15 mouse cellular contexts compared by ENCODE assay signal in genomic region chr17:36019519-36019918, GRCm38 (mm10). TPM values are rescaled to one million over a fixed set of nuclear protein-coding genes. Genes with fewer than 3 reads are reported as not detected.
DNase-seq lines count a peak whose midpoint lies in the region; ATAC-seq and TF ChIP-seq lines count a peak whose summit lies in the region.
"Had no signal": no experiment of that assay in that cellular context is flagged by ENCODE, and none has a peak within 500 bp of the region (broad histone marks: within the 10 kb centered on the region; RNA-seq: fewer than 3 reads in every experiment).

No protein-coding gene starts in this region.

- no peak for DNase-seq in gastrocnemius, adult 2 months
- DNase-seq in gastrocnemius, adult 18-20 months (ENCODE audit: low spot score) = no peak
- no peak for DNase-seq in thymus, adult 2 months
- DNase-seq in thymus, postnatal 14 days = no peak
- no peak for DNase-seq in adrenal gland, postnatal 4 days (ENCODE audit: low spot score in 2 of 2)
- DNase-seq: cerebellum, adult 2 months had no signal

- no peak for ATAC-seq in intestine, postnatal 0 days
- ATAC-seq in intestine, embryonic 16.5 days = no peak
- ATAC-seq in midbrain, embryonic 15.5 days (replicated peaks) = no peak

- no peaks in the 10 kb centered on the region for H3K27me3 ChIP-seq in intestine, postnatal 0 days (replicated peaks; ENCODE audit: control insufficient read depth, insufficient read depth, low read length)
- no peaks in the 10 kb centered on the region for H3K27me3 ChIP-seq in intestine, embryonic 16.5 days (replicated peaks; ENCODE audit: control insufficient read depth, insufficient read depth, low read length)
- H3K27me3 ChIP-seq in thymus, adult 2 months (ENCODE audit: control insufficient read depth, insufficient read depth, low read length) = no peaks in the 10 kb centered on the region
- no peaks in the 10 kb centered on the region for H3K27me3 ChIP-seq in midbrain, embryonic 15.5 days (replicated peaks)
- H3K27me3 ChIP-seq: stomach, embryonic 15.5 days had no signal

- 70% methylated on average over 3 of the region's 3 CpGs for WGBS in intestine, postnatal 0 days
- 60% methylated on average over 3 of the region's 3 CpGs for WGBS in intestine, embryonic 16.5 days
- WGBS in thymus, adult 2 months = 39% methylated on average over 3 of the region's 3 CpGs
- 81% methylated on average over 3 of the region's 3 CpGs for WGBS in midbrain, embryonic 15.5 days

- no peak for TF ChIP-seq CTCF in gastrocnemius, adult 2 months (IDR thresholded peaks at IDR 0.05)
- no peak for TF ChIP-seq CTCF in intestine, postnatal 0 days (IDR thresholded peaks at IDR 0.05; ENCODE audit: low read depth)
- TF ChIP-seq CTCF in thymus, adult 2 months (IDR thresholded peaks at IDR 0.05; ENCODE audit: borderline replicate concordance, control insufficient read depth, extremely low read depth, insufficient read depth, low read length, poor library complexity) = no peak

- no peak for TF ChIP-seq POLR2A in thymus, adult 2 months (IDR thresholded peaks at IDR 0.05; ENCODE audit: control insufficient read depth, extremely low read depth, insufficient read depth, low read length, poor library complexity)

- H3K27ac ChIP-seq in gastrocnemius, adult 2 months = peak overlapping the region; percentile 86
- H3K27ac ChIP-seq in intestine, postnatal 0 days (ENCODE audit: low read depth, low read length) = no peak overlapping the region
- no peak overlapping the region for H3K27ac ChIP-seq in intestine, embryonic 16.5 days (ENCODE audit: low read length)
- H3K27ac ChIP-seq in thymus, adult 2 months (ENCODE audit: control insufficient read depth, insufficient read depth, low read length) = peak overlapping the region; percentile 98
- no peak overlapping the region for H3K27ac ChIP-seq in midbrain, embryonic 15.5 days

- H3K4me2 ChIP-seq in intestine, postnatal 0 days (replicated peaks; ENCODE audit: low read depth) = peak overlapping the region; percentile 60
- no peak overlapping the region for H3K4me2 ChIP-seq in intestine, embryonic 16.5 days (ENCODE audit: low read depth, low read length)
- H3K4me2 ChIP-seq in midbrain, embryonic 15.5 days = no peak overlapping the region

- no peaks in the 10 kb centered on the region for H3K9me3 ChIP-seq in intestine, postnatal 0 days (ENCODE audit: control insufficient read depth)
- no peaks in the 10 kb centered on the region for H3K9me3 ChIP-seq in intestine, embryonic 16.5 days (ENCODE audit: control insufficient read depth, low read length)
- no peaks in the 10 kb centered on the region for H3K9me3 ChIP-seq in midbrain, embryonic 15.5 days
- H3K9me3 ChIP-seq: midbrain, embryonic 10.5 days; stomach, embryonic 15.5 days had no signal

- 0 out of 2 replicates have a peak, but pooled peaks cover 3% of the 10 kb centered on the region for H3K4me1 ChIP-seq in intestine, postnatal 0 days (replicated peaks; ENCODE audit: control insufficient read depth, insufficient read depth, low read length)
- H3K4me1 ChIP-seq in intestine, embryonic 16.5 days (ENCODE audit: control insufficient read depth, insufficient read depth, low read length) = peaks cover 9% of the 10 kb centered on the region
- peaks cover 30% of the 10 kb centered on the region for H3K4me1 ChIP-seq in thymus, adult 2 months (replicated peaks; ENCODE audit: control insufficient read depth, insufficient read depth, low read length)
- no peaks in the 10 kb centered on the region for H3K4me1 ChIP-seq in midbrain, embryonic 15.5 days

- intact Hi-C loops in gastrocnemius, adult 2 months (cut with DNase I) = no loop called here

- peak overlapping the region; percentile 72 for H3K4me3 ChIP-seq in gastrocnemius, adult 2 months
- 0 out of 2 replicates have a peak overlapping the region, but pooled peaks have one; percentile 15 for H3K4me3 ChIP-seq in intestine, postnatal 0 days (ENCODE audit: low read depth, low read length)
- no peak overlapping the region for H3K4me3 ChIP-seq in intestine, embryonic 16.5 days (ENCODE audit: low read length)
- peak overlapping the region; percentile 17; the same call in 1 of the 2 replicates for H3K4me3 ChIP-seq in thymus, adult 2 months (ENCODE audit: control insufficient read depth, insufficient read depth, low read length)
- no peak overlapping the region for H3K4me3 ChIP-seq in midbrain, embryonic 15.5 days
- H3K4me3 ChIP-seq: midbrain, embryonic 10.5 days had no signal

- H3K36me3 ChIP-seq in intestine, postnatal 0 days (ENCODE audit: control insufficient read depth, insufficient read depth) = peaks cover 7% of the 10 kb centered on the region; the same call in 1 of the 2 replicates
- no peaks in the 10 kb centered on the region; the same call in 1 of the 2 replicates for H3K36me3 ChIP-seq in intestine, embryonic 16.5 days (ENCODE audit: control insufficient read depth, insufficient read depth, low read length)
- peaks cover 20% of the 10 kb centered on the region for H3K36me3 ChIP-seq in thymus, adult 2 months (ENCODE audit: control insufficient read depth, insufficient read depth, low read length)
- H3K36me3 ChIP-seq in midbrain, embryonic 15.5 days (replicated peaks) = peaks cover 6% of the 10 kb centered on the region; the same call in 1 of the 2 replicates

- no peak overlapping the region for H3K9ac ChIP-seq in intestine, postnatal 0 days (ENCODE audit: low read depth, low read length)
- H3K9ac ChIP-seq in intestine, embryonic 16.5 days (ENCODE audit: low read depth, low read length) = no peak overlapping the region
- H3K9ac ChIP-seq in midbrain, embryonic 15.5 days = no peak overlapping the region
- H3K9ac ChIP-seq: stomach, embryonic 15.5 days had no signal

RNA-seq across cellular contexts. Expression of gene H2-T24, which starts 0.8 kb away (rescaled TPM):
- total RNA-seq in gastrocnemius, adult 2 months (2021) = 1 to 10 TPM; 2.0 to 2.5 TPM
- total RNA-seq in gastrocnemius, adult 18-20 months (2021) = 1 to 10 TPM in 1 of 2 experiments, under 1 TPM in 1; 0.98 to 1.5 TPM
- polyA plus RNA-seq in intestine, postnatal 0 days (2015; fragmentation: Nextera tagmentation; extraction: Ambion mirVana) = 1.4 and 1.5 TPM in 2 replicates
- 1.8 TPM in 2 replicates for polyA plus RNA-seq in intestine, embryonic 16.5 days (2015; fragmentation: Nextera tagmentation; extraction: Ambion mirVana)
- 15.0 and 20.4 TPM in 2 replicates for polyA plus RNA-seq in thymus, adult 2 months (2012; rRNA removed)
- 1 to 10 TPM; 2.5 to 3.3 TPM for total RNA-seq in adrenal gland, postnatal 4 days (2021)
- 8.4 and 10.0 TPM in 2 replicates for polyA plus RNA-seq in midbrain, embryonic 15.5 days (2015; fragmentation: Nextera tagmentation; extraction: Ambion mirVana)

RNA-seq across cellular contexts. Expression of gene H2-T23, which starts 13.1 kb away (rescaled TPM):
- 1 to 10 TPM; 6.3 to 9.2 TPM for total RNA-seq in gastrocnemius, adult 2 months (2021)
- total RNA-seq in gastrocnemius, adult 18-20 months (2021) = 1 to 10 TPM; 7.0 to 9.4 TPM
- 68.3 and 71.7 TPM in 2 replicates for polyA plus RNA-seq in intestine, postnatal 0 days (2015; fragmentation: Nextera tagmentation; extraction: Ambion mirVana)
- polyA plus RNA-seq in intestine, embryonic 16.5 days (2015; fragmentation: Nextera tagmentation; extraction: Ambion mirVana) = 17.7 and 19.4 TPM in 2 replicates
- 380 and 457 TPM in 2 replicates for polyA plus RNA-seq in thymus, adult 2 months (2012; rRNA removed)
- total RNA-seq in adrenal gland, postnatal 4 days (2021) = 10 to 100 TPM; 33.9 to 55.1 TPM
- 5.5 and 6.6 TPM in 2 replicates for polyA plus RNA-seq in midbrain, embryonic 15.5 days (2015; fragmentation: Nextera tagmentation; extraction: Ambion mirVana)

RNA-seq across cellular contexts. Expression of gene H2-T22, which starts 23.0 kb away (rescaled TPM):
- 1 to 10 TPM; 8.8 to 9.7 TPM for total RNA-seq in gastrocnemius, adult 2 months (2021)
- 10 to 100 TPM in 1 of 2 experiments, 1 to 10 TPM in 1; 7.9 to 15.7 TPM for total RNA-seq in gastrocnemius, adult 18-20 months (2021)
- polyA plus RNA-seq in intestine, postnatal 0 days (2015; fragmentation: Nextera tagmentation; extraction: Ambion mirVana) = 19.5 and 21.2 TPM in 2 replicates
- 16.0 and 16.1 TPM in 2 replicates for polyA plus RNA-seq in intestine, embryonic 16.5 days (2015; fragmentation: Nextera tagmentation; extraction: Ambion mirVana)
- 105 and 119 TPM in 2 replicates for polyA plus RNA-seq in thymus, adult 2 months (2012; rRNA removed)
- total RNA-seq in adrenal gland, postnatal 4 days (2021) = 10 to 100 TPM; 22.1 to 22.9 TPM
- polyA plus RNA-seq in midbrain, embryonic 15.5 days (2015; fragmentation: Nextera tagmentation; extraction: Ambion mirVana) = 6.0 and 7.2 TPM in 2 replicates

RNA-seq across cellular contexts. Expression of gene Gm6034, which starts 23.2 kb away (rescaled TPM):
- total RNA-seq in gastrocnemius, adult 2 months (2021) = not detected
- not detected for total RNA-seq in gastrocnemius, adult 18-20 months (2021)
- 2.8 and 3.1 TPM in 2 replicates for polyA plus RNA-seq in intestine, postnatal 0 days (2015; fragmentation: Nextera tagmentation; extraction: Ambion mirVana)
- 0.86 and 1.2 TPM in 2 replicates for polyA plus RNA-seq in intestine, embryonic 16.5 days (2015; fragmentation: Nextera tagmentation; extraction: Ambion mirVana)
- polyA plus RNA-seq in thymus, adult 2 months (2012; rRNA removed) = 0.22 TPM in 1 of 2 replicates, not detected in the other
- under 1 TPM in 1 of 2 experiments, not detected in 1; 0.17 TPM for total RNA-seq in adrenal gland, postnatal 4 days (2021)
- polyA plus RNA-seq in midbrain, embryonic 15.5 days (2015; fragmentation: Nextera tagmentation; extraction: Ambion mirVana) = not detected in 2 replicates
- polyA plus RNA-seq: cerebellum, adult 2 months; frontal cortex, adult 2 months; gonadal fat pad, adult 2 months; intestine, embryonic 14.5 days; large intestine, adult 2 months; midbrain, embryonic 10.5 days had no signal

RNA-seq across cellular contexts. Expression of gene Gm11127, which starts 38.7 kb away (rescaled TPM):
- 1 to 10 TPM; 1.5 to 2.1 TPM for total RNA-seq in gastrocnemius, adult 2 months (2021)
- 1 to 10 TPM; 1.4 to 3.2 TPM for total RNA-seq in gastrocnemius, adult 18-20 months (2021)
- 84.2 and 86.5 TPM in 2 replicates for polyA plus RNA-seq in intestine, postnatal 0 days (2015; fragmentation: Nextera tagmentation; extraction: Ambion mirVana)
- 7.2 and 11.9 TPM in 2 replicates for polyA plus RNA-seq in intestine, embryonic 16.5 days (2015; fragmentation: Nextera tagmentation; extraction: Ambion mirVana)
- 0.39 and 0.61 TPM in 2 replicates for polyA plus RNA-seq in thymus, adult 2 months (2012; rRNA removed)
- 1 to 10 TPM; 1.4 to 1.7 TPM for total RNA-seq in adrenal gland, postnatal 4 days (2021)
- polyA plus RNA-seq in midbrain, embryonic 15.5 days (2015; fragmentation: Nextera tagmentation; extraction: Ambion mirVana) = not detected in 2 replicates
- polyA plus RNA-seq: intestine, embryonic 14.5 days; midbrain, embryonic 10.5 days had no signal

Comparison
In these comparisons a context has a peak if more than half of its experiments do, and no peak if none do; other contexts are left out.
1. H3K4me3 ChIP-seq: peak in gastrocnemius, adult 2 months (single experiment), intestine, postnatal 0 days (single experiment) and thymus, adult 2 months (single experiment); none in intestine, embryonic 16.5 days (single experiment) and midbrain, embryonic 15.5 days (single experiment).
2. H3K27ac ChIP-seq: peak in gastrocnemius, adult 2 months (single experiment) and thymus, adult 2 months (single experiment); none in intestine, postnatal 0 days (single experiment), intestine, embryonic 16.5 days (single experiment) and midbrain, embryonic 15.5 days (single experiment).